Mouse (Mus musculus) liver, embryonic 13.5 days (tissue): Measurements from ENCODE around the gene Dennd6a. TPM values are rescaled to one million over a fixed set of nuclear protein-coding genes. Genes with fewer than 3 reads are reported as not detected.
"Not testable (repeated sequence)": the region's sequence is repeated elsewhere in the genome, so short reads cannot be mapped to it uniquely, and the experiment has no call there.

Experiments used
- ATAC-seq: fragments of 200-750 bp; cut with Nextera tagmentation; 2 replicates; pipeline ENCODE4 v1.8.0; 2017; ENCODE audit warnings: low read depth, mild to moderate bottlenecking, moderate number of reproducible peaks, moderate library complexity
- DNase-seq: peaks from one replicate; pipeline ENCODE4 v3.0.0; 2022
- H3K27ac ChIP-seq: fragments of 300-500 bp; sonication (generic); 2 replicates; pipeline ENCODE4 v1.5.1; 2015; ENCODE audit warnings: moderate library complexity, mild to moderate bottlenecking, inconsistent platforms
- H3K27me3 ChIP-seq: fragments of 300-500 bp; sonication (generic); 2 replicates; pipeline ENCODE4 v1.6.1; 2015; ENCODE audit warnings: mild to moderate bottlenecking, inconsistent platforms
- H3K36me3 ChIP-seq: fragments of 300-500 bp; sonication (generic); 2 replicates; pipeline ENCODE4 v1.6.1; 2015; ENCODE audit warnings: mild to moderate bottlenecking, inconsistent platforms
- H3K4me1 ChIP-seq: fragments of 300-500 bp; sonication (generic); replicated peaks from 2 replicates; pipeline ENCODE4 v1.6.1; 2015; ENCODE audit warnings: inconsistent platforms
- H3K4me2 ChIP-seq: fragments of 300-500 bp; sonication (generic); 2 replicates; pipeline ENCODE4 v1.6.1; 2015; ENCODE audit warnings: inconsistent platforms, mild to moderate bottlenecking, moderate library complexity
- H3K4me3 ChIP-seq: fragments of 300-500 bp; sonication (generic); replicated peaks from 2 replicates; pipeline ENCODE4 v1.5.1; 2015; ENCODE audit warnings: mild to moderate bottlenecking, inconsistent platforms
- H3K9ac ChIP-seq: fragments of 300-500 bp; sonication (generic); 2 replicates; pipeline ENCODE4 v1.6.1; 2015; ENCODE audit warnings: mild to moderate bottlenecking, inconsistent platforms
- H3K9me3 ChIP-seq: fragments of 300-500 bp; sonication (generic); replicated peaks from 2 replicates; pipeline ENCODE4 v1.6.1; 2016; ENCODE audit warnings: inconsistent platforms
- WGBS: fragments of 180-500 bp; shearing (Covaris S2); methylation state at CpG from one replicate; pipeline ENCODE4 v1.1.7; 2015; ENCODE audit not compliant: insufficient replicate concordance; 5-methylcytosine and 5-hydroxymethylcytosine counted together
- microRNA-seq: library from miRNA; unstranded; fragments of <30 nt; microRNA quantifications from one replicate; pipeline ENCODE4, GENCODE M21; 2016
- polyA plus RNA-seq: library from polyadenylated mRNA; unstranded; fragments of >200 nt; fragmentation: Nextera tagmentation; extraction: Ambion mirVana; gene quantifications from 2 replicates; pipeline ENCODE4 v1.2.1, GENCODE M21; 2015

The Dennd6a gene
- polyA plus RNA-seq, 1 experiment from 2014 or later: 12.4 TPM

- 36% methylated on average over 17 of the region's 17 CpGs for WGBS
- not testable (repeated sequence) for ATAC-seq
- peak overlapping the region; percentile 41 for H3K4me3 ChIP-seq
Observed at GRCm38 (mm10) chr14:26671870-26672615, 98.4 kb downstream of the Dennd6a start.

GRCm38 (mm10) chr14:26674476-26675169, 101.0 kb downstream of the Dennd6a start:
- ATAC-seq, H3K4me2 ChIP-seq, H3K36me3 ChIP-seq, H3K9ac ChIP-seq, H3K9me3 ChIP-seq, H3K27ac ChIP-seq, H3K27me3 ChIP-seq, DNase-seq, H3K4me3 ChIP-seq: not testable (repeated sequence)
- 81% methylated on average over 2 of the region's 2 CpGs for WGBS
- H3K4me1 ChIP-seq: peaks cover 52% of the 10 kb centered on the region

More at GRCm38 (mm10) chr14:26671870-26672615, 98.4 kb downstream of the Dennd6a start:
- H3K9me3 ChIP-seq, H3K36me3 ChIP-seq, H3K27me3 ChIP-seq: not testable (repeated sequence)
- Histone ChIP-seq H3K4me1 (peaks cover 64% of the 10 kb centered on the region), H3K9ac (peak overlapping the region; percentile 47; the same call in 1 of the 2 replicates), H3K27ac (peak overlapping the region; percentile 43; the same call in 1 of the 2 replicates), H3K4me2 (peak overlapping the region; percentile 98)
- DNase-seq: peak; percentile 42

- peak overlapping the region; percentile 36 for H3K9ac ChIP-seq
- 19% methylated on average over 12 of the region's 12 CpGs for WGBS
- ATAC-seq (peak; percentile 78), DNase-seq (peak; percentile 40)
- H3K4me1 ChIP-seq: peaks cover 51% of the 10 kb centered on the region
- peak overlapping the region; percentile 7; the same call in 1 of the 2 replicates for H3K27ac ChIP-seq
- H3K36me3 ChIP-seq: no peaks in the 10 kb centered on the region
- peak overlapping the region; percentile 36 for H3K4me3 ChIP-seq
- no peaks in the 10 kb centered on the region for H3K9me3 ChIP-seq
- H3K27me3 ChIP-seq: no peaks in the 10 kb centered on the region
- H3K4me2 ChIP-seq: peak overlapping the region; percentile 63
Observed at GRCm38 (mm10) chr14:26675371-26675770, 101.7 kb downstream of the Dennd6a start.

GRCm38 (mm10) chr14:26675791-26676190, 102.1 kb downstream of the Dennd6a start:
- H3K4me1 ChIP-seq: peaks cover 47% of the 10 kb centered on the region
- H3K27ac ChIP-seq: peak overlapping the region; percentile 7; the same call in 1 of the 2 replicates
- H3K36me3 ChIP-seq: no peaks in the 10 kb centered on the region
- H3K27me3 ChIP-seq: no peaks in the 10 kb centered on the region
- DNase-seq (peak; percentile 50), ATAC-seq (peak; percentile 84)
- peak overlapping the region; percentile 63 for H3K4me2 ChIP-seq
- 40% methylated on average over 5 of the region's 5 CpGs for WGBS
- H3K4me3 ChIP-seq: peak overlapping the region; percentile 36
- H3K9ac ChIP-seq: peak overlapping the region; percentile 36
- H3K9me3 ChIP-seq: no peaks in the 10 kb centered on the region

Small RNA genes lying within 50 kb of the gene (microRNA-seq; reads per million reads assigned to microRNA genes)
- not detected for gene Mir7672

Other genes starting within 250 kb of the Dennd6a start
- 10.2 and 12.1 TPM in 2 replicates for gene Slmap, start 38.9 kb upstream of the Dennd6a start, polyA plus RNA-seq
- 160 and 203 TPM in 2 replicates for gene Arf4, start 64.2 kb downstream of the Dennd6a start, polyA plus RNA-seq
- gene Pde12, start 96.0 kb downstream of the Dennd6a start, polyA plus RNA-seq: 8.4 and 9.6 TPM in 2 replicates
- gene Dnah12, start 119.4 kb downstream of the Dennd6a start, polyA plus RNA-seq: 0.02 TPM in 2 replicates